Mouse (Mus musculus) neural tube, embryonic 12.5 days (tissue): Measurements from ENCODE around the gene Ccnl2. TPM values are rescaled to one million over a fixed set of nuclear protein-coding genes. Genes with fewer than 3 reads are reported as not detected.

Experiments
- ATAC-seq: fragments of 200-750 bp; cut with Nextera tagmentation; 2 replicates; pipeline ENCODE4 v1.8.0; 2017; ENCODE audit warnings: low read depth, mild to moderate bottlenecking, moderate TSS enrichment, moderate library complexity; ENCODE audit not compliant: low FRiP score
- H3K27ac ChIP-seq: fragments of 300-500 bp; sonication (generic); 2 replicates; pipeline ENCODE4 v1.5.1; 2016
- H3K27me3 ChIP-seq: fragments of 300-500 bp; sonication (generic); replicated peaks from 2 replicates; pipeline ENCODE4 v1.6.1; 2016; ENCODE audit warnings: mild to moderate bottlenecking
- H3K36me3 ChIP-seq: fragments of 300-500 bp; sonication (generic); 2 replicates; pipeline ENCODE4 v1.6.1; 2016; ENCODE audit warnings: mild to moderate bottlenecking
- H3K4me1 ChIP-seq: fragments of 300-500 bp; sonication (generic); 2 replicates; pipeline ENCODE4 v1.6.1; 2016
- H3K4me2 ChIP-seq: fragments of 300-500 bp; sonication (generic); replicated peaks from 2 replicates; pipeline ENCODE4 v1.6.1; 2016; ENCODE audit warnings: mild to moderate bottlenecking
- H3K4me3 ChIP-seq: fragments of 300-500 bp; sonication (generic); 2 replicates; pipeline ENCODE4 v1.5.1; 2016
- H3K9ac ChIP-seq: fragments of 300-500 bp; sonication (generic); 2 replicates; pipeline ENCODE4 v1.6.1; 2016; ENCODE audit warnings: mild to moderate bottlenecking
- H3K9me3 ChIP-seq: fragments of 300-500 bp; sonication (generic); 2 replicates; pipeline ENCODE4 v1.6.1; 2016; ENCODE audit warnings: mild to moderate bottlenecking
- WGBS: fragments of 180-500 bp; shearing (Covaris S2); methylation state at CpG from one replicate; pipeline ENCODE4 v1.1.7; 2016; 5-methylcytosine and 5-hydroxymethylcytosine counted together
- polyA plus RNA-seq: library from polyadenylated mRNA; unstranded; fragments of >200 nt; fragmentation: Nextera tagmentation; extraction: Ambion mirVana; gene quantifications from 2 replicates; pipeline ENCODE4 v1.2.1, GENCODE M21; 2016

Ccnl2 gene
- polyA plus RNA-seq, 1 experiment from 2014 or later = 204 TPM

DNA sequence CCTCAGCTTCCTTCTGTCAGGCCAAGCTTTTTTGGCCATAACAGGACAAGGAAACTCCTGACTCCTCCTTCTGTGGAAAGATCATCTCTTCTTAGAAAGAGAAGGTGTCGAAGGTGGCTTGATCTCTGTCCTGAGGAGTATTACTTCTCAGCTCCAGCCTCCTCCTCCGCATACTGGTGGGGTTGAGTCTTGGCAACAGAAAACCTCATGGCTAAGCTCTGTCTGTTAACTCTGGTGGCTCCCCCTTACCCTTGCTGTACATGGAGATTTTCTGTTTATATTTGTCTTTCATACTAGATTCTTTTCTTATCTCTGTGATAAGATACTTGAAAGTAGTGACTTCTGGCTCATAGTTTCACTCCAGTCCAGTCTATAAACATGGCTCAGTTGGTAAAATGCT, 18.6 kb upstream of the Ccnl2 start:
- H3K9ac ChIP-seq = no peak overlapping the region
- no peaks in the 10 kb centered on the region for H3K4me1 ChIP-seq
- H3K27ac ChIP-seq = no peak overlapping the region
- H3K27me3 ChIP-seq = no peaks in the 10 kb centered on the region
- no peaks in the 10 kb centered on the region for H3K9me3 ChIP-seq
- WGBS = 81% methylated on average over 2 of the region's 2 CpGs
- no peak overlapping the region for H3K4me2 ChIP-seq
- H3K4me3 ChIP-seq = no peak overlapping the region
- no peaks in the 10 kb centered on the region for H3K36me3 ChIP-seq
- ATAC-seq = no peak

DNA sequence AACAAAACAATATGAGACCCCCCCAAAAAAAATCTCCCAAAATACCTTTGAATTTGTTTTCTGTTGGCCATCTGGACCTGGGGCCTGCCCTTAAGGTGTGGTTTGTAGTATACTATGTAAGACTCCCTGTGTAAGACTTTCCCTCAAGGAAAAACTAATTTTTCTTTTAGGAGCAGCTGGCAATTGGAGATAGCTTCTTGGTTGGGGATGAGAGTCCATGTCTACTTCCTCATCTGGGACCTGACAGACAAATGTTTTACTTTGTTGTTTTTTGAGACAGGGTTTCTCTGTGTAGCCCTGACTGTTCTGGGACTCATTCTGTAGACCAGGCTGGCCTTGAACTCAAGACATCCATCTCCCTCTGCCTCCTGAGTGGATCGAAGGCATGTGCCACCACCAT, 10.2 kb upstream of the Ccnl2 start:
- H3K4me2 ChIP-seq = no peak overlapping the region
- no peaks in the 10 kb centered on the region for H3K27me3 ChIP-seq
- no peak for ATAC-seq
- peaks cover 4% of the 10 kb centered on the region; the same call in 1 of the 2 replicates for H3K36me3 ChIP-seq
- no peaks in the 10 kb centered on the region for H3K9me3 ChIP-seq
- peaks cover 17% of the 10 kb centered on the region for H3K4me1 ChIP-seq
- no peak overlapping the region for H3K4me3 ChIP-seq
- no peak overlapping the region for H3K9ac ChIP-seq
- H3K27ac ChIP-seq = no peak overlapping the region
- WGBS = 92% methylated on average over 1 of the region's 1 CpGs

DNA sequence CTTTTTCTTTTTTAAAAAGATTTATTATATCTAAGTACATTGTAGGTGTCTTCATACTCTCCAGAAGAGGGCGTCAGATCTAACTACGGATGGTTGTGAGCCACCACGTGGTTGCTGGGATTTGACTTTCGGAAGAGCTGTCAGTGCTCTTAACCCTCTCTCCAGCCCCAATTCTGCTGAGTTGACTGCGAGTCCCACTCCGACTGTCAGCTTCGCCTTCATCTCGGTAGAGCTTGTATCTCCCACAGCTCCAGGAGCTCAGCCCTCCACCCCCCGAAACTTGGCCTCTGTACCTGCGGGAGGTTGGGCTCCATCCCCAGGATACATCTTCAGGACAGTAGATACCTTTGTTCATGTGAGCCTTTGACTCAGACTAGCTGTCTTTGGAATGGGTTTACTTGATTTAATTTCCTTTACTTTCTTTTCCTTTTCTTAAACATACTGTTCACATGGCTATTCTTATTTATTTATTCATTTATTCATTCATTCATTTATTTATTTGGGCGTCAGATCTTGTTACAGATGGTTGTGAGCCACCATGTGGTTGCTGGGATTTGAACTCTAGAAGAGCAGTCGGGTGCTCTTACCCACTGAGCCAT, 9.4 kb upstream of the Ccnl2 start, which contains the start of gene Mrpl20:
Mrpl20 (plus strand) TSS at position 138 of the 599 bp plus-strand sequence.
- peak within 1 kb of the TSS; percentile 91 for H3K4me3 ChIP-seq
- peaks cover 12% of the 10 kb centered on the region for H3K36me3 ChIP-seq
- H3K9me3 ChIP-seq = no peaks in the 10 kb centered on the region
- peak within 1 kb of the TSS; percentile 72 for H3K4me2 ChIP-seq
- H3K9ac ChIP-seq = peak within 1 kb of the TSS; percentile 86
- H3K27me3 ChIP-seq = no peaks in the 10 kb centered on the region
- H3K4me1 ChIP-seq = peaks cover 17% of the 10 kb centered on the region
- ATAC-seq = peak; percentile 53
- whole genome bisulfite sequencing = 16% methylated on average over 12 of the region's 12 CpGs
- H3K27ac ChIP-seq = no peak within 1 kb of the TSS

DNA sequence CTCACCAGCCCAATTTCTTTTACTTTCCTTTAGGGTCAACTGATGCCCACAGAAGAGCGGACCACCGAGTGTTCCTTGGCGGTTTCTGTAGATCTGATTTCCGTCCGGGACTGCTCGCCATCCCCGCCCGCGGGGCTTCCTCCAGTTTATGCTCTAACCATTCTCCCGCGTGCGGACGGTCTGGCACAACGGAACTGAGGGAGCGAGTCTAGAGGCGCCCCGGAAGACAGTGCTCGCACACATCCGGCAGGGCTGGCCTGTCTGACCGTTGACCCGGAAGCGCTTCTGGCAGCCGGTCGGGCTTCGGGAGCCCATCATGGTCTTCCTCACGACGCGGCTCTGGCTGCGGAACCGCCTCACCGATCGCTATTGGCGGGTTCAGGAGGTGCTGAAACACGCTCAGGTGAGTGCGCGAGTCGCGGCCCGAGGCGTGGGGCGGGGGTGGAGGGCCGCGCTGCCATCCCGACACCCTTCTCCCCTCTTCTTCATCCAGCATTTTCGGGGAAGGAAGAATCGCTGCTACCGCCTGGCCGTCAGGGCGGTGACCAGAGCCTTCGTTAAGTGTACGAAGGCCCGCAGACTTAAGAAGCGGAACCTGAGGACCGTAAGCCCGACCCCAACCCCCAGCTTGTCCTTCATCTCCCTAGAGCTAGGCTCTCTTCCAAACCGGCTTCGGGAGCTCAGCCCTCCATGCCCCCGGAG, 8.8 kb upstream of the Ccnl2 start:
- H3K27ac ChIP-seq = no peak overlapping the region
- H3K27me3 ChIP-seq = no peaks in the 10 kb centered on the region
- peaks cover 18% of the 10 kb centered on the region for H3K36me3 ChIP-seq
- under 1% methylated on average over 58 of the region's 58 CpGs for WGBS
- H3K9ac ChIP-seq = peak overlapping the region; percentile 86
- H3K9me3 ChIP-seq = no peaks in the 10 kb centered on the region
- H3K4me1 ChIP-seq = peaks cover 17% of the 10 kb centered on the region
- H3K4me3 ChIP-seq = peak overlapping the region; percentile 91
- H3K4me2 ChIP-seq = peak overlapping the region; percentile 72
- peak; percentile 95 for ATAC-seq

DNA sequence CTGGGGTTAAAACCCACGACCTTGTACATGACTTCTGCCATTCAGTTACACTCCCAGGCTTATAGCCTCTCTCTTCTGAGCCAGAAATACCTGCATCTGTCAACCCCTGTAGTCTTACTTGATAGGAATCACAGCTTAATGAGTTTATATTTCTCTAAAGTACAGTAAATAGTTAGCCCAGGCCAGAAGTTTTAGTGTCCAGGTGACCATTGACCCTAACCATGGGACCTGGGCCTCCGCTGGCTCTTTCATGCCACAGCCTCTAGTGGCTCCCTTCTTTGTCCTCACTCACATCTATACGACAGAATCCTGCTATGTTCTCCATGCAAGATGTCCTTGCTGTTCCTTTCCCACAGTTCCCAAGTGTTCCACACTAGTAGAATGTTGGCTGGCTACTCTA, 4.4 kb upstream of the Ccnl2 start:
- peaks cover 40% of the 10 kb centered on the region for H3K36me3 ChIP-seq
- no peak overlapping the region for H3K9ac ChIP-seq
- peaks cover 22% of the 10 kb centered on the region for H3K4me1 ChIP-seq
- WGBS = 87% methylated on average over 3 of the region's 3 CpGs
- no peak for ATAC-seq
- no peak overlapping the region for H3K4me3 ChIP-seq
- H3K27ac ChIP-seq = no peak overlapping the region
- no peaks in the 10 kb centered on the region for H3K27me3 ChIP-seq
- no peak overlapping the region for H3K4me2 ChIP-seq
- no peaks in the 10 kb centered on the region for H3K9me3 ChIP-seq

DNA sequence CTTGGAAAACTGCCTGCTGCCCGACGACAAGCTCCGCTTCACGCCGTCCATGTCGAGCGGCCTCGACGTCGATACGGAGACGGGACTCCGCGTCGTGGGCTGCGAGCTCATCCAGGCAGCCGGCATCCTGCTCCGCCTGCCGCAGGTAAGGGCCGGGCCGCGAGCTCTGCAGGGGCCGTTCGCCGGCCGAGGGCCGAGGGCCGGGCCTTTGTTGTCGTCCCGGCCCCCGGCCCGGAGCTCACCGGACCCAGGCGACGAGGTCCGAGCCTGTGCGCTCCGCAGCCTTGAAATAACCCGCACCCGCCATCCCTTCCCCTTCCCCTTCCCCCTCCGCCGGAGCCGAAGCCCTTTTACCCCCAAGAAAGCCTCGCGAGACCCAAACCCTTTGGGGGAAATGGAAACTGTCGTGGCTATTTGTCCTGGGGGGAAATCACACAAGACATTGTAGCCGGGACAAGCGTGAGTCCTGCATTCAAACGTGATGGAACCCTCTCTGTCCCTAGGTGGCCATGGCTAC, 434 bp downstream of the Ccnl2 start:
- WGBS = under 1% methylated on average over 49 of the region's 49 CpGs
- H3K4me3 ChIP-seq = peak overlapping the region; percentile 100
- peak overlapping the region; percentile 72 for H3K27ac ChIP-seq
- peaks cover 22% of the 10 kb centered on the region for H3K4me1 ChIP-seq
- ATAC-seq = peak; percentile 45
- no peaks in the 10 kb centered on the region for H3K9me3 ChIP-seq
- H3K4me2 ChIP-seq = peak overlapping the region; percentile 89
- H3K9ac ChIP-seq = peak overlapping the region; percentile 99
- H3K27me3 ChIP-seq = no peaks in the 10 kb centered on the region
- peaks cover 68% of the 10 kb centered on the region for H3K36me3 ChIP-seq

DNA sequence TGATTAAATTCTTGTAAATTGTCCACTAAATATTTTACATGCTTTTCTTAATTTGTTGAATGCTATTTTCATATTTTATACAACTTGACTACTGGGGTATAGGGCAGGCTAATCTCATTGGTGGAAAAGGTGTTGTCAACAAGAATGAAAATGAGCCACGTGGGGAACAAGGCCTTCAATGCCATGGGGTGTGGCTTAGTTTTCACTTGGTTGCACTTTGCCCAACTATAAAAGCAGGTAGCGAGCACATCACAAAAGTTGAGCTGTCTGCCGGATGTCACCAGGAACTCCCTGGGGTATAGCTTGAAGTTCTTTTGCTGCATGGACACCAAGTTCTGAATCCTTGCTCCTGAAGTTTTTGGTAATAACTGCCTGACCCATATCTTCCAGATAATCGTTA, 5.2 kb downstream of the Ccnl2 start:
- H3K4me3 ChIP-seq = no peak overlapping the region
- no peak for ATAC-seq
- peaks cover 14% of the 10 kb centered on the region for H3K4me1 ChIP-seq
- 83% methylated on average over 4 of the region's 4 CpGs for WGBS
- H3K27me3 ChIP-seq = no peaks in the 10 kb centered on the region
- no peak overlapping the region for H3K27ac ChIP-seq
- no peak overlapping the region for H3K9ac ChIP-seq
- H3K9me3 ChIP-seq = no peaks in the 10 kb centered on the region
- peaks cover 85% of the 10 kb centered on the region for H3K36me3 ChIP-seq
- no peak overlapping the region for H3K4me2 ChIP-seq

DNA sequence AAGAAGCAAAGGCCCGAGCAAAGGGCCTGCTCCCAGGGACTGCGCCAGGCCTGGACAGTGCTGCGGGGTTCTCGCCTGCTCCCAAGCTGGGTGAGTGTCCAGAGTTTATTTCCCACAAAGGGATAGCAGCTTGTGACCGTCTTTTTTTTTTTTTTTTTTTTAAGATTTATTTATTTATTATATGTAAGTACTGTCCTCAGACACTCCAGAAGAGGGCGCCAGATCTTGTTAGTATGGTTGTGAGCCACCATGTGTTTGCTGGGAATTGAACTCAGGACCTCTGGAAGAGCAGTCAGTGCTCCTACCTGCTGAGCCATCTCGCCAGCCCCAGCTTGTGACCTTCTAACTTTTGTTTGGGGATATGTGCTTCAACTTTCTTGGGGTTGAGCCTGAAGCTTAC, 8.7 kb downstream of the Ccnl2 start:
- H3K4me1 ChIP-seq = no peaks in the 10 kb centered on the region
- no peaks in the 10 kb centered on the region for H3K27me3 ChIP-seq
- no peak overlapping the region for H3K9ac ChIP-seq
- H3K4me2 ChIP-seq = no peak overlapping the region
- no peak overlapping the region for H3K4me3 ChIP-seq
- ATAC-seq = no peak
- no peaks in the 10 kb centered on the region for H3K9me3 ChIP-seq
- H3K27ac ChIP-seq = no peak overlapping the region
- WGBS = 87% methylated on average over 7 of the region's 7 CpGs
- H3K36me3 ChIP-seq = peaks cover 92% of the 10 kb centered on the region

DNA sequence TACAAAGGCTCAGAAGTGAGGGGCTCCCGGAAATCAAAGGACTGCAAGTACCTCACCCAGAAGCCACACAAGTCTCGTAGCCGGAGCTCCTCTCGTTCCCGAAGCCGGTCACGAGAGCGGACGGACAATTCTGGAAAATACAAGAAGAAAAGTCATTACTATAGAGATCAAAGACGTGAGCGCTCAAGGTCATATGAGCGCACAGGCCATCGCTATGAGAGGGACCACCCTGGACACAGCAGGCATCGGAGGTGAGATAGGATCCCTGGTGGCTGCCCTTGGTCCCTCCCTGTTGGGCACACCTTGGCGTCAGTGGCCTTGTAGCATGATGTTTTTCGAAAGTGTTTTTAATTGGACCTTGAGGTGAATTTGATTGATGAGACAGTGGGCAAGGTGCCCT, 11.2 kb downstream of the Ccnl2 start:
- WGBS = 95% methylated on average over 16 of the region's 16 CpGs
- Histone ChIP-seq H3K4me3 (no peak overlapping the region), H3K4me2 (no peak overlapping the region), H3K4me1 (no peaks in the 10 kb centered on the region), H3K27ac (no peak overlapping the region), H3K36me3 (peaks cover 86% of the 10 kb centered on the region), H3K9ac (no peak overlapping the region), H3K9me3 (no peaks in the 10 kb centered on the region), H3K27me3 (no peaks in the 10 kb centered on the region)
- ATAC-seq = no peak

DNA sequence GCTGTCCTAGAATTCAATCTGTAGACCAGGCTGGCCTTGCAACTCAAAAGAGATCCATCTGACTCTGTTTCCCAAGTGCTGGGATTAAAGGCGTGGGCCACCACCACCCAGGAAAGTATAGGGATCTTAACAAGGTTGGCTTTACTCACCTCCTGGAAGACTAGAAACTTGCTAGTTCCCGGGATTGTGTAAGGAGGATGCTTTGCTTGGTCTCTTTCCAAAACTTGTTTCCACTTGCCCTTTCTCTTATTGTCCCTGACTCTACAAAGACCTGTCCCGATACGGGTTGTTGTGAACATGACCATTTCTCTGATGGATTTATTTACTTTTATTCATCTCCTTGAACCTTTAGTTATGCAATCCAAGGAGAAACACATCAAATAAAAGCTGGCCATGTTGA, 17.6 kb downstream of the Ccnl2 start:
- Histone ChIP-seq H3K27me3 (no peaks in the 10 kb centered on the region), H3K4me3 (no peak overlapping the region), H3K36me3 (peaks cover 35% of the 10 kb centered on the region), H3K9me3 (no peaks in the 10 kb centered on the region), H3K9ac (no peak overlapping the region), H3K4me2 (no peak overlapping the region), H3K4me1 (peaks cover 19% of the 10 kb centered on the region), H3K27ac (no peak overlapping the region)
- 95% methylated on average over 4 of the region's 4 CpGs for WGBS
- ATAC-seq = no peak

DNA sequence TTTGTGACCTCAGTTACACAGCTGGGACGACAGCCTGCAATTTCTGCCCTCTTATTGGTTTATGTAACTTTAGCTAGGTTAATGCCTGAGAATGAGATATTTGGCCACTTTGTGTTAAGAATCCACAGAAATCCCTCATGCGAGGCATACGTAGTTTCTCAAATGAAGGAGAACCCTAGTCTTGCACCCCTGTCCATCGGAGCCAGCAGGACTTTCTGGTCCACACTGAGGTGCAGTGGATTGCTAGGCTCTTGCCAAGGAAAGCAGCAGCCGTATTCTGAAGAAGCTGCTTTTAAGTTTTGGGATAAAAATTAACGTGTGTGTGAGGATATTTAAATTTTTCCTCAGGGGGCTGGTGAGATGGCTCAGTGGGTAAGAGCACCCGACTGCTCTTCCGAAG, 18.3 kb downstream of the Ccnl2 start:
- no peak overlapping the region for H3K27ac ChIP-seq
- H3K36me3 ChIP-seq = peaks cover 28% of the 10 kb centered on the region
- H3K4me2 ChIP-seq = peak overlapping the region; percentile 83
- no peaks in the 10 kb centered on the region for H3K27me3 ChIP-seq
- no peak; the same call in 1 of the 2 replicates for ATAC-seq
- H3K9ac ChIP-seq = no peak overlapping the region
- no peak overlapping the region for H3K4me3 ChIP-seq
- H3K9me3 ChIP-seq = no peaks in the 10 kb centered on the region
- WGBS = 57% methylated on average over 8 of the region's 8 CpGs
- peaks cover 19% of the 10 kb centered on the region for H3K4me1 ChIP-seq

DNA sequence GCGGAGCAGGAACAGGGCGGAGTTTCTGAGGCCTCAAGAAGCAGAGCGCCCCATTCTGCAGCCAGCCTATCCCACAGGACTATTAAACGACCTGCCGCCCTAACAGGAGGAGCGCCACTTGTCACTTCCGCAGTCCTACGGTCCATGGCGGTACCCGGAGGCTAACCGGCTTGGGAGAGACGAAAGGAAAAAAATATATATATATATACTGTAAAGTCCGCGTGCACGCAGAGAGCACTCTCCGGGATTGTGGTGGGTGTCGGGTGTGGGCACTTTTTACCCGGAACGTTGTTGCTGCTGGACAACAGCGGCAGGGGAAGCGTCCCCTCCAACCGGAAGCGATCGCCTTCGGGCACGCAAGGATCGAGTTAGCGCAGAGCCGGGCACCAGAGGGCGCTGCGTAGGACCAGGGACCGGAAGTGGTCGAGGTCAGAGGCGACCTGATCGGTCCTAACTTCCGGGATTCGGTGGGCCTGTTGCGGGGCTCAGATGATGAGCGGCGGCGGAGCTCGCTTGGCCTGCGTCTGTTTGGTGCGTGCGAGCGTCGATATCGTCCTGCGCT, 19.0 kb downstream of the Ccnl2 start, which contains the start of gene Aurkaip1:
Aurkaip1 (plus strand) TSS at position 68 of the 562 bp plus-strand sequence.
- H3K9ac ChIP-seq = peak within 1 kb of the TSS; percentile 83
- H3K9me3 ChIP-seq = no peaks in the 10 kb centered on the region
- H3K27ac ChIP-seq = peak within 1 kb of the TSS; percentile 53; the same call in 1 of the 2 replicates
- H3K4me3 ChIP-seq = peak within 1 kb of the TSS; percentile 72
- peak; percentile 94 for ATAC-seq
- H3K36me3 ChIP-seq = peaks cover 28% of the 10 kb centered on the region
- H3K4me1 ChIP-seq = peaks cover 19% of the 10 kb centered on the region
- WGBS = under 1% methylated on average over 49 of the region's 49 CpGs
- H3K27me3 ChIP-seq = no peaks in the 10 kb centered on the region
- peak within 1 kb of the TSS; percentile 83 for H3K4me2 ChIP-seq
